In the genomic region with DNA sequence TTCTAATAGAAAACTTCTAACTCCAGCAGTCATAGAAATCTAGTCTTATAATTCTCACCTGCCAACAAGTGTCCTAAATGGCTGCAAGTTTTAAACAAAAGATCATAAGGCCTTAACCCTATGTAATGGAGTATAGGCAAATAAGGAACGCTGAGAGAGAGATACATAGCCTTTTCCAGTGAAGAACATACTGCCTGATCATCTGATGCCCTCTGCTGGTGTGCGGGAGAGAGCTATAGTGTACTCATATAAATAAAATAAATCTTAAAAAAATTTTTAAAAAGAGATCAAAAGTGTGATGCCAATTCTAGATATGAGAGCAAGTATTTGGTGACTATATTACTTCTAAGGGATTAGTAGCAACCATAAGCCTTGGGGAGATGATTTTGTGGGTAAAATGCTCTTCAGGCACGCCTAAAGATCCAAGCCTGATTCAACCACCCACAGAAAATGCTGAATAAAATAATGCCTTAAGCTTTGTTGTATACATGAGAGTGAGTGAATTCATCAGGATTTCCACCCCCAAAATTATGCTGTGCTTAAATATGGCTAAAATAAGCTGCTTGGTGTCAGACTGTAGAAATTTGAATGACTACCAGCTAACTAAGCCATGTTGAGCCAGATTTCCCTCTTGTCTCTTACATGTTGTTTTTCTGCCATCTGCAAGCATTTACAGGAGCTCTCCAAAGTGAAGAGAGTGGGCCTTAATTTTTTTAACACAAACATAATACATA, we compare ENCODE assay signal across 12 mouse cellular contexts.
A peak's percentile ranks its signal among the peaks of the same experiment; 100 is the strongest.
DNase-seq lines count a peak whose midpoint lies in the region; ATAC-seq lines count a peak whose summit lies in the region.
"Had no signal": no experiment of that assay in that cellular context is flagged by ENCODE, and none has a peak within 500 bp of the region (broad histone marks: within the 10 kb centered on the region; RNA-seq: fewer than 3 reads in every experiment).

No protein-coding gene starts in this region.

- H3K9me3 ChIP-seq in kidney, embryonic 16.5 days (ENCODE audit: low read length): no peaks in the 10 kb centered on the region
- no peaks in the 10 kb centered on the region for H3K9me3 ChIP-seq in forebrain, embryonic 15.5 days

- H3K4me3 ChIP-seq in kidney, embryonic 16.5 days (ENCODE audit: low read length): no peak overlapping the region
- no peak overlapping the region for H3K4me3 ChIP-seq in forebrain, embryonic 15.5 days

- 54% methylated on average over 3 of the region's 3 CpGs for WGBS in kidney, embryonic 16.5 days
- 56% methylated on average over 3 of the region's 3 CpGs for WGBS in forebrain, embryonic 15.5 days

- no peaks in the 10 kb centered on the region for H3K4me1 ChIP-seq in kidney, embryonic 16.5 days (ENCODE audit: insufficient read depth, low read length)
- H3K4me1 ChIP-seq in forebrain, embryonic 15.5 days: peaks cover 9% of the 10 kb centered on the region

- ATAC-seq in kidney, embryonic 16.5 days (ENCODE audit: low FRiP score, low TSS enrichment): no peak
- ATAC-seq in forebrain, embryonic 15.5 days (replicated peaks): peak; percentile 73

- no peaks in the 10 kb centered on the region for H3K27me3 ChIP-seq in kidney, embryonic 16.5 days (ENCODE audit: insufficient read depth, low read length)
- H3K27me3 ChIP-seq in forebrain, embryonic 15.5 days: no peaks in the 10 kb centered on the region

- H3K36me3 ChIP-seq in kidney, embryonic 16.5 days (ENCODE audit: insufficient read depth, low read length): no peaks in the 10 kb centered on the region
- H3K36me3 ChIP-seq in forebrain, embryonic 15.5 days: no peaks in the 10 kb centered on the region
- H3K36me3 ChIP-seq: G1E had no signal

- DNase-seq in kidney, postnatal 10 days: peak; percentile 7
- DNase-seq in 3T3-L1 (ENCODE audit: low read depth, low spot score) (peak; percentile 14), ES-CJ7 (ENCODE audit: low read depth, low spot score) (peak; percentile 18)
- DNase-seq in heart, adult 9 months (ENCODE audit: low spot score in 2 of 2): no peak
- no peak for DNase-seq in thymus, postnatal 36 days
- DNase-seq: adrenal gland, adult 8-10 months; cerebellum, adult 2 months; kidney, postnatal 25 days; liver had no signal

- H3K4me2 ChIP-seq in kidney, embryonic 16.5 days (replicated peaks; ENCODE audit: low read depth, low read length): no peak overlapping the region
- H3K4me2 ChIP-seq in forebrain, embryonic 15.5 days (replicated peaks): no peak overlapping the region

- no peak overlapping the region for H3K9ac ChIP-seq in kidney, embryonic 16.5 days (replicated peaks; ENCODE audit: low read length)
- H3K9ac ChIP-seq in forebrain, embryonic 15.5 days (replicated peaks): no peak overlapping the region

- H3K27ac ChIP-seq in kidney, embryonic 16.5 days (ENCODE audit: low read length): no peak overlapping the region
- H3K27ac ChIP-seq in forebrain, embryonic 15.5 days (replicated peaks): 0 out of 2 replicates have a peak overlapping the region, but pooled peaks have one; percentile 19

Comparison
In these comparisons a context has a peak if more than half of its experiments do, and no peak if none do; other contexts are left out.
1. DNase-seq: peak in kidney, postnatal 10 days (single experiment), 3T3-L1 (single experiment) and ES-CJ7 (single experiment); none in heart, adult 9 months (0 of 2) and thymus, postnatal 36 days (0 of 2).